14 mouse cellular contexts compared by ENCODE assay signal in genomic region chr8:94290606-94291005, GRCm38 (mm10). TPM values are rescaled to one million over a fixed set of nuclear protein-coding genes. Genes with fewer than 3 reads are reported as not detected.
A peak's percentile ranks its signal among the peaks of the same experiment; 100 is the strongest.
DNase-seq lines count a peak whose midpoint lies in the region; ATAC-seq and TF ChIP-seq lines count a peak whose summit lies in the region.
"Had no signal": no experiment of that assay in that cellular context is flagged by ENCODE, and none has a peak within 500 bp of the region (broad histone marks: within the 10 kb centered on the region; RNA-seq: fewer than 3 reads in every experiment).

No protein-coding gene starts in this region.

- no peaks in the 10 kb centered on the region for H3K9me3 ChIP-seq in lung, postnatal 0 days (ENCODE audit: low read length)
- H3K9me3 ChIP-seq: embryonic facial prominence, embryonic 12.5 days had no signal

- H3K4me3 ChIP-seq in cerebellum, adult 2 months (replicated peaks; ENCODE audit: insufficient read depth, low read depth, low read length), result no peak overlapping the region
- no peak overlapping the region for H3K4me3 ChIP-seq in lung, postnatal 0 days (ENCODE audit: low read depth, low read length)
- H3K4me3 ChIP-seq: embryonic facial prominence, embryonic 12.5 days had no signal

- no peak for TF ChIP-seq POLR2A in cerebellum, adult 2 months (IDR thresholded peaks at IDR 0.05; ENCODE audit: borderline replicate concordance, insufficient read depth, low read length)

- 55% methylated on average over 5 of the region's 5 CpGs for WGBS in cerebellum, adult 2 months
- 90% methylated on average over 5 of the region's 5 CpGs for WGBS in lung, postnatal 0 days

- DNase-seq in gastrocnemius, adult 18-20 months (ENCODE audit: low spot score), result peak; percentile 70
- DNase-seq in gastrocnemius, postnatal 4 days (ENCODE audit: low spot score in 2 of 2), result no peak
- peak; percentile 27 for DNase-seq in spleen, adult 12 weeks (ENCODE audit: low spot score)
- DNase-seq in spleen, postnatal 10 days (ENCODE audit: low spot score in 2 of 2), result no peak
- DNase-seq in fibroblast of lung, adult 2 months (ENCODE audit: low read depth), result peak; percentile 73
- DNase-seq in cerebellum, adult 2 months, result no peak
- no peak for DNase-seq in lung, postnatal 0 days (ENCODE audit: low spot score)
- no peak for DNase-seq in urinary bladder, postnatal 36 days (ENCODE audit: low spot score in 2 of 2)
- DNase-seq: cerebellum, adult 9-10 months; kidney, postnatal 14 days had no signal

- H3K27me3 ChIP-seq in cerebellum, adult 2 months (ENCODE audit: control insufficient read depth, insufficient read depth, low read length), result no peaks in the 10 kb centered on the region; the same call in 1 of the 2 replicates
- no peaks in the 10 kb centered on the region for H3K27me3 ChIP-seq in lung, postnatal 0 days (replicated peaks; ENCODE audit: insufficient read depth, low read length)
- H3K27me3 ChIP-seq: embryonic facial prominence, embryonic 12.5 days had no signal

- no peak for ATAC-seq in lung, postnatal 0 days

- no peak overlapping the region for H3K9ac ChIP-seq in lung, postnatal 0 days (replicated peaks; ENCODE audit: low read depth)
- H3K9ac ChIP-seq: embryonic facial prominence, embryonic 12.5 days; liver, embryonic 14.5 days had no signal

- TF ChIP-seq EP300 in lung, postnatal 0 days (IDR thresholded peaks at IDR 0.05), result no peak

- H3K36me3 ChIP-seq in lung, postnatal 0 days (ENCODE audit: insufficient read depth, low read length), result no peaks in the 10 kb centered on the region

- no peak overlapping the region for H3K27ac ChIP-seq in cerebellum, adult 2 months (ENCODE audit: insufficient read depth, low read length)
- H3K27ac ChIP-seq in lung, postnatal 0 days (ENCODE audit: low read length), result no peak overlapping the region
- H3K27ac ChIP-seq: embryonic facial prominence, embryonic 12.5 days; liver, embryonic 14.5 days; macrophage had no signal

- H3K4me1 ChIP-seq in cerebellum, adult 2 months (ENCODE audit: control insufficient read depth, insufficient read depth, low read length), result no peaks in the 10 kb centered on the region
- peaks cover 3% of the 10 kb centered on the region; the same call in 1 of the 2 replicates for H3K4me1 ChIP-seq in lung, postnatal 0 days (ENCODE audit: insufficient read depth, low read depth, low read length)
- H3K4me1 ChIP-seq: embryonic facial prominence, embryonic 12.5 days had no signal

- H3K4me2 ChIP-seq in lung, postnatal 0 days (replicated peaks; ENCODE audit: low read depth, low read length), result no peak overlapping the region
- H3K4me2 ChIP-seq: embryonic facial prominence, embryonic 12.5 days had no signal

- TF ChIP-seq CTCF in cerebellum, adult 2 months (IDR thresholded peaks at IDR 0.05; ENCODE audit: borderline replicate concordance, insufficient read depth, low read depth, low read length), result no peak
- TF ChIP-seq CTCF in lung, postnatal 0 days (IDR thresholded peaks at IDR 0.05), result no peak

RNA-seq across cellular contexts. Expression of gene Slc12a3, which starts 38.4 kb away (rescaled TPM):
- under 1 TPM in 1 of 2 experiments, not detected in 1; 0.18 TPM for total RNA-seq in gastrocnemius, adult 18-20 months (2021)
- total RNA-seq in gastrocnemius, postnatal 4 days (2021), result under 1 TPM in 1 of 2 experiments, not detected in 1; 0.10 TPM
- 1.7 and 2.2 TPM in 2 replicates for polyA plus RNA-seq in cerebellum, adult 2 months (2012; rRNA removed)
- polyA plus RNA-seq in lung, postnatal 0 days (2015; fragmentation: Nextera tagmentation; extraction: Ambion mirVana), result 0.11 and 0.12 TPM in 2 replicates
- total RNA-seq: granulocyte monocyte progenitor cell, adult 5-6 weeks had no signal
- polyA plus RNA-seq: macrophage had no signal

Comparison
In these comparisons a context has a peak if more than half of its experiments do, and no peak if none do; other contexts are left out.
1. DNase-seq: peak in gastrocnemius, adult 18-20 months (single experiment), spleen, adult 12 weeks (single experiment) and fibroblast of lung, adult 2 months (single experiment); none in gastrocnemius, postnatal 4 days (0 of 2), spleen, postnatal 10 days (0 of 2), cerebellum, adult 2 months (0 of 2), lung, postnatal 0 days (single experiment) and urinary bladder, postnatal 36 days (0 of 2).